Mouse (Mus musculus) small intestine, adult 2 months (tissue): ENCODE results near the gene St8sia1.

Experiments used
- CTCF ChIP-seq: fragments of 200-500 bp; IDR thresholded peaks from 2 replicates; pipeline ENCODE4 v1.5.1; 2012; ENCODE audit warnings: low read depth, mild to moderate bottlenecking, control low read depth, inconsistent platforms, low read length, moderate library complexity, mixed read lengths; ENCODE audit not compliant: insufficient replicate concordance, insufficient read length; ENCODE audit errors: extremely low read depth
- POLR2A ChIP-seq: fragments of 200-500 bp; IDR thresholded peaks from 2 replicates; pipeline ENCODE4 v1.6.1; 2012; ENCODE audit warnings: low read depth, mild to moderate bottlenecking, control low read depth, inconsistent platforms, low read length, moderate library complexity

GRCm38 (mm10) chr6:142993705-142994698 is 29.8 kb upstream of the St8sia1 start:
- TF ChIP-seq CTCF (no peak), POLR2A (no peak)
